Mouse (Mus musculus): Measurements from ENCODE around the gene Ddost. TPM values are rescaled to one million over a fixed set of nuclear protein-coding genes. Genes with fewer than 3 reads are reported as not detected.

The Ddost gene
- polyA plus RNA-seq, 1 experiment from 2014 or later = 379 TPM

DNA sequence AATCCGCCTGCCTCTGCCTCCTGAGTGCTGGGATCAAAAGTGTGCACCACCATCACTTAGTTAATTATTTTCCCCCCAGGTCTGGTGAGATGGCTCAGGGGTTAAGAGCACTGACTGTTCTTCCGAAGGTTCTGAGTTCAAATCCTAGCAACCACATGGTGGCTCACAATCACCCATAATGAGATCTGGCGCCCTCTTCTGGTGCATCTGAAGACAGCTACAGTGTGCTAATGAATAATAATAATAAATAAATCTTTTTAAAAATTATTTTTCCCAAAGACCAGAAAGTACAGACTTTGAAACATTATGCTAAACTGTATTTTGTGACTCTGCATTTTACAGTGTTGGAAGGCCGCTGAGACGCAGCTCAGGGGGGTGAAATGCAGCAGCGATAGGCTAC, 31.1 kb downstream of the Ddost start:
- Histone ChIP-seq H3K27ac (ENCODE audit: low read depth) (no peak overlapping the region), H3K4me3 (ENCODE audit: low read depth, low read length) (no peak overlapping the region), H3K4me1 (ENCODE audit: insufficient read depth) (no peaks in the 10 kb centered on the region), H3K36me3 (ENCODE audit: insufficient read depth) (no peaks in the 10 kb centered on the region), H3K9me3 (ENCODE audit: low read depth, low read length) (no peaks in the 10 kb centered on the region), H3K4me2 (no peak overlapping the region), H3K27me3 (ENCODE audit: insufficient read depth, low read length) (no peaks in the 10 kb centered on the region), H3K9ac (no peak overlapping the region)
- DNase-seq (no peak), ATAC-seq (ENCODE audit: insufficient read depth) (no peak)
- TF ChIP-seq CTCF (IDR thresholded peaks at IDR 0.05; ENCODE audit: low read depth) = peak; percentile 40; the same call in 1 of the 2 replicates
- WGBS = 88% methylated on average over 6 of the region's 6 CpGs

DNA sequence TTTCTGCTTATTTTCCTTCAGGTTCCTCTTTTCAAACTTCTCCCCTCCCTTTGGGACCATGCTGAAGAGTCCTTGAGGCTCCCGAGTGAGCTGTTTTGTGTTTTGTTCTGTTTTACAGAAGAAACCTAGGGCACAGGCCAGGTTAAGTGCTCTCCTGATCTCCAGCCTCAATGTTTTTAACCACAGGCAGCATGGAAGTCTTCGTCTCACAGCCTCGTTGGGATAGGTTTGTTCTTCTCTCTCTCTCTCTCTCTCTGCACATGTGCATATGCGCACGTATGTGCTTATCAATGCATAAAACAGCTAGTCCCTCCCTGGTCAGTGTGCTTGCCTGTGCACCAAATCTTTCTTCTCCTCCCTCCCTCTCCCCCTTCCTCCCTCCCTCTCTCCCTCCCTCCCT, 32.3 kb downstream of the Ddost start:
- no peak overlapping the region for H3K27ac ChIP-seq (ENCODE audit: low read depth)
- H3K4me3 ChIP-seq (ENCODE audit: low read depth, low read length) = no peak overlapping the region
- no peak for DNase-seq
- ATAC-seq (ENCODE audit: insufficient read depth) = no peak
- no peaks in the 10 kb centered on the region for H3K36me3 ChIP-seq (ENCODE audit: insufficient read depth)
- WGBS = 53% methylated on average over 5 of the region's 5 CpGs
- H3K9me3 ChIP-seq (ENCODE audit: low read depth, low read length) = no peaks in the 10 kb centered on the region
- TF ChIP-seq CTCF (IDR thresholded peaks at IDR 0.05; ENCODE audit: low read depth) = no peak
- H3K27me3 ChIP-seq (ENCODE audit: insufficient read depth, low read length) = no peaks in the 10 kb centered on the region
- H3K4me1 ChIP-seq (ENCODE audit: insufficient read depth) = no peaks in the 10 kb centered on the region
- no peak overlapping the region for H3K4me2 ChIP-seq
- no peak overlapping the region for H3K9ac ChIP-seq

GRCm38 (mm10) chr4:138337341-138337740, 32.8 kb downstream of the Ddost start:
- no peak for TF ChIP-seq CTCF (IDR thresholded peaks at IDR 0.05; ENCODE audit: low read depth)

GRCm38 (mm10) chr4:138339963-138340362, 35.4 kb downstream of the Ddost start:
- no peaks in the 10 kb centered on the region for H3K36me3 ChIP-seq (ENCODE audit: insufficient read depth)
- H3K4me1 ChIP-seq (ENCODE audit: insufficient read depth) = no peaks in the 10 kb centered on the region
- DNase-seq (peak; percentile 62), ATAC-seq (ENCODE audit: insufficient read depth) (no peak)
- H3K4me3 ChIP-seq (ENCODE audit: low read depth, low read length) = no peak overlapping the region
- WGBS = 34% methylated on average over 4 of the region's 4 CpGs
- no peak overlapping the region for H3K27ac ChIP-seq (ENCODE audit: low read depth)
- H3K9ac ChIP-seq = no peak overlapping the region
- peak; percentile 72 for TF ChIP-seq CTCF (IDR thresholded peaks at IDR 0.05; ENCODE audit: low read depth)
- H3K9me3 ChIP-seq (ENCODE audit: low read depth, low read length) = no peaks in the 10 kb centered on the region
- H3K4me2 ChIP-seq = no peak overlapping the region
- no peaks in the 10 kb centered on the region for H3K27me3 ChIP-seq (ENCODE audit: insufficient read depth, low read length)

More at GRCm38 (mm10) chr4:138337341-138337740, 32.8 kb downstream of the Ddost start:
- Histone ChIP-seq H3K27me3 (ENCODE audit: insufficient read depth, low read length) (no peaks in the 10 kb centered on the region), H3K27ac (ENCODE audit: low read depth) (no peak overlapping the region), H3K4me2 (no peak overlapping the region), H3K4me1 (ENCODE audit: insufficient read depth) (no peaks in the 10 kb centered on the region), H3K9me3 (ENCODE audit: low read depth, low read length) (no peaks in the 10 kb centered on the region), H3K4me3 (ENCODE audit: low read depth, low read length) (no peak overlapping the region), H3K36me3 (ENCODE audit: insufficient read depth) (no peaks in the 10 kb centered on the region), H3K9ac (no peak overlapping the region)
- DNase-seq (no peak), ATAC-seq (ENCODE audit: insufficient read depth) (no peak)
- WGBS = 53% methylated on average over 9 of the region's 9 CpGs

GRCm38 (mm10) chr4:138341393-138341792, 36.9 kb downstream of the Ddost start:
- Histone ChIP-seq H3K27me3 (ENCODE audit: insufficient read depth, low read length) (no peaks in the 10 kb centered on the region), H3K27ac (ENCODE audit: low read depth) (no peak overlapping the region), H3K9me3 (ENCODE audit: low read depth, low read length) (no peaks in the 10 kb centered on the region), H3K9ac (no peak overlapping the region), H3K4me1 (ENCODE audit: insufficient read depth) (no peaks in the 10 kb centered on the region), H3K4me2 (no peak overlapping the region), H3K4me3 (ENCODE audit: low read depth, low read length) (no peak overlapping the region), H3K36me3 (ENCODE audit: insufficient read depth) (no peaks in the 10 kb centered on the region)
- WGBS = 59% methylated on average over 8 of the region's 8 CpGs
- TF ChIP-seq CTCF (IDR thresholded peaks at IDR 0.05; ENCODE audit: low read depth) = no peak
- ATAC-seq (ENCODE audit: insufficient read depth) (no peak), DNase-seq (no peak)

DNA sequence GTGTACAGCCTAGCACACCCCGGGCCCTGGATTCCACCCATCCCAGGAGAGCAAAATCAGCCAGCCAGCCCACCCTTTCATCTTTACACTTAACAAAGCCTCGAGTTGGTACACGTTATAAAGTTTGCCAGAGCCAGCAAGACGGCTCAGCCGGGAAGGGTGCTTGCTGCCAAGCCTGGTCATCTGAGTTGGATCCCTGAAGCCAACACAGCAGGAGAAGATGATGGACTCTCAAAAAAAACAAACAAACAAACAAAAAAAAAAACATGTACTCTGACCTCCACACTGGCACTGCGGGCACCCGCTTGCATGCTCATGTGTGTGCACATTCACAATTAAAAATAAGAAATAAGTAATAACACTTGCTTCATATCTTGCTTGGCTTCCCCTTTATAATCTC, 37.5 kb downstream of the Ddost start:
- H3K27ac ChIP-seq (ENCODE audit: low read depth) = no peak overlapping the region
- H3K9me3 ChIP-seq (ENCODE audit: low read depth, low read length) = no peaks in the 10 kb centered on the region
- H3K36me3 ChIP-seq (ENCODE audit: insufficient read depth) = no peaks in the 10 kb centered on the region
- no peak for TF ChIP-seq CTCF (IDR thresholded peaks at IDR 0.05; ENCODE audit: low read depth)
- ATAC-seq (ENCODE audit: insufficient read depth) = no peak
- H3K4me2 ChIP-seq = no peak overlapping the region
- WGBS = 75% methylated on average over 7 of the region's 7 CpGs
- no peaks in the 10 kb centered on the region for H3K4me1 ChIP-seq (ENCODE audit: insufficient read depth)
- H3K9ac ChIP-seq = no peak overlapping the region
- H3K27me3 ChIP-seq (ENCODE audit: insufficient read depth, low read length) = no peaks in the 10 kb centered on the region
- DNase-seq = no peak
- no peak overlapping the region for H3K4me3 ChIP-seq (ENCODE audit: low read depth, low read length)

GRCm38 (mm10) chr4:138342778-138343177, 38.2 kb downstream of the Ddost start:
- no peak overlapping the region for H3K4me3 ChIP-seq (ENCODE audit: low read depth, low read length)
- H3K36me3 ChIP-seq (ENCODE audit: insufficient read depth) = no peaks in the 10 kb centered on the region
- TF ChIP-seq CTCF (IDR thresholded peaks at IDR 0.05; ENCODE audit: low read depth) = no peak
- H3K27me3 ChIP-seq (ENCODE audit: insufficient read depth, low read length) = no peaks in the 10 kb centered on the region
- H3K4me2 ChIP-seq = no peak overlapping the region
- DNase-seq = peak; percentile 19
- no peaks in the 10 kb centered on the region for H3K9me3 ChIP-seq (ENCODE audit: low read depth, low read length)
- no peak overlapping the region for H3K27ac ChIP-seq (ENCODE audit: low read depth)
- no peak for ATAC-seq (ENCODE audit: insufficient read depth)
- H3K9ac ChIP-seq = no peak overlapping the region; the same call in 1 of the 2 replicates
- no peaks in the 10 kb centered on the region for H3K4me1 ChIP-seq (ENCODE audit: insufficient read depth)
- WGBS = 60% methylated on average over 6 of the region's 6 CpGs

DNA sequence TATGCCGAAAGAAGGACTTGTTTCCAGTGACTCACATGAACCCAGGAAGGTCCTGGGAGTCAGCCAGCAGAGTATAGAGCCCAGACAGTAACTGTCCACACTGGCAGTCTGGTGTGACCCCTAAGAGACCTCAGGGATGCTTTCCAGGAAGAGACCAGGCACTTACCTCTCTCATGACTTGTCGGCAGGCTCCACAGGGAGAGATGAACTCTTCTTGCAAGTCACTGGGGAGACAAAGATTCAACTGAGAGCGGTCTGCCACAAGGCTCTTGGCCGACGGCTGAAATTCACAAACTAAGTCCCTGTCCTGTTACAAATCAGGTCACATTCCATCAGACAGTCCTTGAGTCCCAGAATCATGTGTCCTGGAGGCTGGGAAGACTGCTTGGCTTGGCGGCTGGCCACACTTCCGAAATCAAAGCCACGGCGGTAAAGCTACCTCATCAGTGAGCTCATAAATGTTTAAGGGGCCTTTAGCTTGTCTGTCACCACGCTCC, 38.9 kb downstream of the Ddost start:
- no peak for TF ChIP-seq CTCF (IDR thresholded peaks at IDR 0.05; ENCODE audit: low read depth)
- DNase-seq (peak; percentile 23), ATAC-seq (ENCODE audit: insufficient read depth) (no peak)
- H3K27ac ChIP-seq (ENCODE audit: low read depth) = no peak overlapping the region
- WGBS = 57% methylated on average over 10 of the region's 10 CpGs
- H3K27me3 ChIP-seq (ENCODE audit: insufficient read depth, low read length) = no peaks in the 10 kb centered on the region
- H3K9me3 ChIP-seq (ENCODE audit: low read depth, low read length) = no peaks in the 10 kb centered on the region
- H3K4me2 ChIP-seq = no peak overlapping the region
- H3K36me3 ChIP-seq (ENCODE audit: insufficient read depth) = no peaks in the 10 kb centered on the region
- no peak overlapping the region for H3K9ac ChIP-seq
- no peaks in the 10 kb centered on the region for H3K4me1 ChIP-seq (ENCODE audit: insufficient read depth)
- no peak overlapping the region for H3K4me3 ChIP-seq (ENCODE audit: low read depth, low read length)
